Comparison of ENCODE assay signal across 17 mouse cellular contexts in genomic region chr13:81630566-81630965, GRCm38 (mm10). TPM values are rescaled to one million over a fixed set of nuclear protein-coding genes. Genes with fewer than 3 reads are reported as not detected.
DNase-seq lines count a peak whose midpoint lies in the region; ATAC-seq and TF ChIP-seq lines count a peak whose summit lies in the region.
"Had no signal": no experiment of that assay in that cellular context is flagged by ENCODE, and none has a peak within 500 bp of the region (broad histone marks: within the 10 kb centered on the region; RNA-seq: fewer than 3 reads in every experiment).

No protein-coding gene starts in this region.

- peak overlapping the region; percentile 69 for H3K27ac ChIP-seq in midbrain, embryonic 12.5 days (replicated peaks)
- H3K27ac ChIP-seq in midbrain, postnatal 0 days (ENCODE audit: low read depth, low read length): no peak overlapping the region
- H3K27ac ChIP-seq in forebrain, embryonic 12.5 days: peak overlapping the region; percentile 85
- H3K27ac ChIP-seq in hindbrain, embryonic 13.5 days: no peak overlapping the region
- no peak overlapping the region for H3K27ac ChIP-seq in neural tube, embryonic 14.5 days (ENCODE audit: low read depth, low read length)
- H3K27ac ChIP-seq: left cerebral cortex, adult 2 months; limb, embryonic 10.5 days; liver, embryonic 12.5 days; lung, embryonic 15.5 days had no signal

- peak overlapping the region; percentile 48 for H3K4me2 ChIP-seq in midbrain, embryonic 12.5 days (replicated peaks)
- no peak overlapping the region for H3K4me2 ChIP-seq in midbrain, postnatal 0 days (ENCODE audit: low read depth, low read length, poor library complexity, severe bottlenecking)
- peak overlapping the region; percentile 54 for H3K4me2 ChIP-seq in forebrain, embryonic 12.5 days
- peak overlapping the region; percentile 43 for H3K4me2 ChIP-seq in hindbrain, embryonic 13.5 days
- H3K4me2 ChIP-seq in neural tube, embryonic 14.5 days (ENCODE audit: low read depth, low read length): peak overlapping the region; percentile 2; the same call in 1 of the 2 replicates
- H3K4me2 ChIP-seq: liver, embryonic 12.5 days; lung, embryonic 15.5 days had no signal

- WGBS in midbrain, embryonic 12.5 days: 4% methylated on average over 5 of the region's 5 CpGs
- 16% methylated on average over 5 of the region's 5 CpGs for WGBS in midbrain, postnatal 0 days
- WGBS in forebrain, embryonic 12.5 days: 3% methylated on average over 5 of the region's 5 CpGs
- WGBS in hindbrain, embryonic 13.5 days: 20% methylated on average over 5 of the region's 5 CpGs
- 11% methylated on average over 5 of the region's 5 CpGs for WGBS in neural tube, embryonic 14.5 days

- no peak for DNase-seq in midbrain, postnatal 0 days (ENCODE audit: low spot score)
- no peak for DNase-seq in T-cell, adult 2 months (ENCODE audit: low spot score)
- no peak for DNase-seq in kidney, postnatal 14 days
- DNase-seq: cerebellum, adult 9-10 months; kidney, adult 18-20 months; kidney, postnatal 10 days; right cerebral cortex, postnatal 4 days; thymus, postnatal 36 days had no signal

- peak overlapping the region; percentile 26 for H3K4me3 ChIP-seq in midbrain, embryonic 12.5 days
- H3K4me3 ChIP-seq in midbrain, postnatal 0 days (ENCODE audit: low read depth, low read length): no peak overlapping the region
- H3K4me3 ChIP-seq in forebrain, embryonic 12.5 days (replicated peaks): peak overlapping the region; percentile 31
- peak overlapping the region; percentile 19 for H3K4me3 ChIP-seq in hindbrain, embryonic 13.5 days
- no peak overlapping the region for H3K4me3 ChIP-seq in neural tube, embryonic 14.5 days (ENCODE audit: low read depth, low read length)
- H3K4me3 ChIP-seq: left cerebral cortex, adult 2 months; limb, embryonic 10.5 days; liver, embryonic 12.5 days; lung, embryonic 15.5 days; myocyte had no signal

- H3K9ac ChIP-seq in midbrain, embryonic 12.5 days (replicated peaks): no peak overlapping the region
- no peak overlapping the region for H3K9ac ChIP-seq in midbrain, postnatal 0 days (replicated peaks; ENCODE audit: low read length, poor library complexity, severe bottlenecking)
- no peak overlapping the region for H3K9ac ChIP-seq in forebrain, embryonic 12.5 days
- H3K9ac ChIP-seq in hindbrain, embryonic 13.5 days: no peak overlapping the region
- H3K9ac ChIP-seq in neural tube, embryonic 14.5 days (replicated peaks; ENCODE audit: low read depth, low read length): no peak overlapping the region
- H3K9ac ChIP-seq: liver, embryonic 12.5 days; lung, embryonic 15.5 days had no signal

- H3K9me3 ChIP-seq in midbrain, embryonic 12.5 days: no peaks in the 10 kb centered on the region
- no peaks in the 10 kb centered on the region for H3K9me3 ChIP-seq in midbrain, postnatal 0 days (ENCODE audit: low read length)
- H3K9me3 ChIP-seq in forebrain, embryonic 12.5 days: no peaks in the 10 kb centered on the region
- no peaks in the 10 kb centered on the region for H3K9me3 ChIP-seq in hindbrain, embryonic 13.5 days
- no peaks in the 10 kb centered on the region for H3K9me3 ChIP-seq in neural tube, embryonic 14.5 days (ENCODE audit: control insufficient read depth, low read length)
- H3K9me3 ChIP-seq: limb, embryonic 10.5 days; liver, embryonic 12.5 days; lung, embryonic 15.5 days had no signal

- no peak for TF ChIP-seq CTCF in midbrain, postnatal 0 days (IDR thresholded peaks at IDR 0.05)

- no peaks in the 10 kb centered on the region for H3K36me3 ChIP-seq in midbrain, embryonic 12.5 days
- no peaks in the 10 kb centered on the region for H3K36me3 ChIP-seq in midbrain, postnatal 0 days (ENCODE audit: insufficient read depth, low read length)
- no peaks in the 10 kb centered on the region for H3K36me3 ChIP-seq in forebrain, embryonic 12.5 days (replicated peaks)
- H3K36me3 ChIP-seq in hindbrain, embryonic 13.5 days: no peaks in the 10 kb centered on the region
- no peaks in the 10 kb centered on the region for H3K36me3 ChIP-seq in neural tube, embryonic 14.5 days (ENCODE audit: control insufficient read depth, insufficient read depth, low read length)
- H3K36me3 ChIP-seq: limb, embryonic 10.5 days; liver, embryonic 12.5 days; lung, embryonic 15.5 days had no signal

- ATAC-seq in midbrain, embryonic 12.5 days (ENCODE audit: low FRiP score, low read depth): peak; percentile 39; the same call in 1 of the 2 replicates
- no peak for ATAC-seq in midbrain, postnatal 0 days (ENCODE audit: low FRiP score)
- ATAC-seq in forebrain, embryonic 12.5 days (ENCODE audit: low FRiP score): no peak
- no peak for ATAC-seq in hindbrain, embryonic 13.5 days (ENCODE audit: low FRiP score)
- ATAC-seq in neural tube, embryonic 14.5 days (ENCODE audit: low read depth): no peak
- ATAC-seq: liver, embryonic 12.5 days had no signal

- peaks cover 44% of the 10 kb centered on the region for H3K4me1 ChIP-seq in midbrain, embryonic 12.5 days
- H3K4me1 ChIP-seq in midbrain, postnatal 0 days (ENCODE audit: insufficient read depth, low read length): no peaks in the 10 kb centered on the region
- peaks cover 51% of the 10 kb centered on the region for H3K4me1 ChIP-seq in forebrain, embryonic 12.5 days
- peaks cover 24% of the 10 kb centered on the region for H3K4me1 ChIP-seq in hindbrain, embryonic 13.5 days (replicated peaks)
- H3K4me1 ChIP-seq in neural tube, embryonic 14.5 days (ENCODE audit: control insufficient read depth, insufficient read depth, low read length): no peaks in the 10 kb centered on the region
- H3K4me1 ChIP-seq: liver, embryonic 12.5 days had no signal

- H3K27me3 ChIP-seq in midbrain, embryonic 12.5 days: peaks cover 3% of the 10 kb centered on the region; the same call in 1 of the 2 replicates
- no peaks in the 10 kb centered on the region for H3K27me3 ChIP-seq in midbrain, postnatal 0 days (ENCODE audit: insufficient read depth, low read length)
- no peaks in the 10 kb centered on the region for H3K27me3 ChIP-seq in forebrain, embryonic 12.5 days
- H3K27me3 ChIP-seq in hindbrain, embryonic 13.5 days: no peaks in the 10 kb centered on the region
- no peaks in the 10 kb centered on the region for H3K27me3 ChIP-seq in neural tube, embryonic 14.5 days (ENCODE audit: control insufficient read depth, insufficient read depth, low read length)

RNA-seq across cellular contexts. Expression of gene Adgrv1, which starts 2.4 kb away (rescaled TPM):
- 38.5 and 50.2 TPM in 2 replicates for polyA plus RNA-seq in midbrain, embryonic 12.5 days (2016; fragmentation: Nextera tagmentation; extraction: Ambion mirVana)
- 6.8 and 13.2 TPM in 2 replicates for total RNA-seq in midbrain, postnatal 0 days (2014; rRNA removed)
- polyA plus RNA-seq in midbrain, postnatal 0 days (2015; fragmentation: Nextera tagmentation; extraction: Ambion mirVana): 2.7 and 3.9 TPM in 2 replicates
- polyA plus RNA-seq in forebrain, embryonic 12.5 days (2016; fragmentation: Nextera tagmentation; extraction: Ambion mirVana): 44.5 and 44.7 TPM in 2 replicates
- 19.1 and 22.0 TPM in 2 replicates for polyA plus RNA-seq in hindbrain, embryonic 13.5 days (2015; fragmentation: Nextera tagmentation; extraction: Ambion mirVana)
- polyA plus RNA-seq in neural tube, embryonic 14.5 days (2014; fragmentation: Nextera tagmentation; extraction: Ambion mirVana): 10.3 and 13.5 TPM in 2 replicates

RNA-seq across cellular contexts. Expression of gene Lysmd3, which starts 26.9 kb away (rescaled TPM):
- polyA plus RNA-seq in midbrain, embryonic 12.5 days (2016; fragmentation: Nextera tagmentation; extraction: Ambion mirVana): 25.9 and 27.6 TPM in 2 replicates
- total RNA-seq in midbrain, postnatal 0 days (2014; rRNA removed): 15.6 and 27.1 TPM in 2 replicates
- 11.2 and 13.7 TPM in 2 replicates for polyA plus RNA-seq in midbrain, postnatal 0 days (2015; fragmentation: Nextera tagmentation; extraction: Ambion mirVana)
- polyA plus RNA-seq in forebrain, embryonic 12.5 days (2016; fragmentation: Nextera tagmentation; extraction: Ambion mirVana): 22.2 and 26.3 TPM in 2 replicates
- polyA plus RNA-seq in hindbrain, embryonic 13.5 days (2015; fragmentation: Nextera tagmentation; extraction: Ambion mirVana): 19.5 and 20.8 TPM in 2 replicates
- polyA plus RNA-seq in neural tube, embryonic 14.5 days (2014; fragmentation: Nextera tagmentation; extraction: Ambion mirVana): 23.5 and 26.6 TPM in 2 replicates

Comparison
In these comparisons a context has a peak if more than half of its experiments do, and no peak if none do; other contexts are left out.
1. H3K27ac ChIP-seq: peak in midbrain, embryonic 12.5 days (single experiment) and forebrain, embryonic 12.5 days (single experiment); none in midbrain, postnatal 0 days (single experiment), hindbrain, embryonic 13.5 days (single experiment) and neural tube, embryonic 14.5 days (single experiment).
2. H3K4me3 ChIP-seq: peak in midbrain, embryonic 12.5 days (single experiment), forebrain, embryonic 12.5 days (single experiment) and hindbrain, embryonic 13.5 days (single experiment); none in midbrain, postnatal 0 days (single experiment) and neural tube, embryonic 14.5 days (single experiment).